Mouse (Mus musculus) cortical plate, adult 2 months (tissue): Measurements from ENCODE around the gene Rhebl1.

ENCODE experiments used
- CTCF ChIP-seq: fragments of 200-500 bp; IDR thresholded peaks from 2 replicates; pipeline ENCODE4 v1.5.1; 2011; ENCODE audit warnings: mild to moderate bottlenecking, control low read depth, low read length; ENCODE audit not compliant: insufficient read depth; ENCODE audit errors: extremely low read depth
- POLR2A ChIP-seq: fragments of 200-500 bp; IDR thresholded peaks from 2 replicates; pipeline ENCODE4 v1.6.1; 2011; ENCODE audit warnings: mild to moderate bottlenecking, low read length, control low read depth; ENCODE audit not compliant: insufficient read depth; ENCODE audit errors: extremely low read depth

GRCm38 (mm10) chr15:98868346-98869063 is 25.8 kb downstream of the Rhebl1 start:
- TF ChIP-seq CTCF: no peak
- TF ChIP-seq POLR2A: no peak
